Mouse (Mus musculus): Measurements from ENCODE around the gene Tas2r138. TPM values are rescaled to one million over a fixed set of nuclear protein-coding genes. Genes with fewer than 3 reads are reported as not detected.

Tas2r138 gene
- not detected for polyA plus RNA-seq (2012; fragmentation: generic; extraction: Trizol)
- long read RNA-seq, experiment 1, result 0 reads
- long read RNA-seq, experiment 2, result 0 reads

- no peaks in the 10 kb centered on the region for H3K79me2 ChIP-seq (ENCODE audit: control insufficient read depth, insufficient read depth)
- H3K36me3 ChIP-seq (ENCODE audit: control insufficient read depth, insufficient read depth), result no peaks in the 10 kb centered on the region
- H3K27me3 ChIP-seq (ENCODE audit: control insufficient read depth, insufficient read depth, insufficient read length), result no peaks in the 10 kb centered on the region
- no peak for TF ChIP-seq FOSL1 (IDR thresholded peaks at IDR 0.05; ENCODE audit: insufficient read depth, low read length, poor library complexity, severe bottlenecking)
- TF ChIP-seq USF1 (IDR thresholded peaks at IDR 0.05; ENCODE audit: low read depth), result no peak
- no peaks in the 10 kb centered on the region for H3K79me3 ChIP-seq (ENCODE audit: low read depth)
- H3K4me3 ChIP-seq (ENCODE audit: insufficient read depth, poor library complexity, severe bottlenecking), result no peak within 1 kb of the TSS
- H3ac ChIP-seq (ENCODE audit: control insufficient read depth, insufficient read length, low read depth), result no peak within 1 kb of the TSS
Measured at GRCm38 (mm10) chr6:40613260-40613852, at the start of gene Tas2r138. Tas2r138 (minus strand) TSS chr6:40613310.

DNA sequence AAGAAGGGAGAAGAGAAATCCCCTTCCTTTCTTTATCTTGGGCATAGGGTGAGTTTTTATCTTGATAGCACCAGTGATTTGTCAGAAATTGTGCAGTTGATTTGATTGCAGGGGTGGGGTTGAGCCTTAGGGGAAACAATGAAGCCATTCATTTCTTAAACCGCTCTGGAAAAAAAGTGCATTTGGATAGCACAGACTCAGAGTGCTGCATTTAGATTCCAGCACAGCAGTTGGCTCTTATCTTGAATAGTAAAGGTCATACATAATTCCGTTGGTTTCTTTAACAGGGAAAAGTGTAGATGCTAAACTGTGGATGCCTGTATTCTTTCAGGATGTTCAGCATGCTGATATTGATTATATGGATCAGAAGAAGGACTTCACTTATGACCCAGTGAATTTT, 47.8 kb upstream of the Tas2r138 start:
- H3K4me3 ChIP-seq (ENCODE audit: insufficient read depth, poor library complexity, severe bottlenecking), result no peak overlapping the region
- no peaks in the 10 kb centered on the region for H3K79me2 ChIP-seq (ENCODE audit: control insufficient read depth, insufficient read depth)
- H3ac ChIP-seq (ENCODE audit: control insufficient read depth, insufficient read length, low read depth), result no peak overlapping the region
- H3K36me3 ChIP-seq (ENCODE audit: control insufficient read depth, insufficient read depth), result no peaks in the 10 kb centered on the region
- no peaks in the 10 kb centered on the region for H3K79me3 ChIP-seq (ENCODE audit: low read depth)
- H3K27me3 ChIP-seq (ENCODE audit: control insufficient read depth, insufficient read depth, insufficient read length), result no peaks in the 10 kb centered on the region
- TF ChIP-seq MYOG (IDR thresholded peaks at IDR 0.05; ENCODE audit: control insufficient read depth, extremely low read depth, insufficient read length) (no peak), CEBPB (IDR thresholded peaks at IDR 0.05; ENCODE audit: low read depth) (no peak), MYOD1 (IDR thresholded peaks at IDR 0.05; ENCODE audit: control insufficient read depth, insufficient read length, low read depth) (no peak), MAX (IDR thresholded peaks at IDR 0.05) (no peak), CTCF (IDR thresholded peaks at IDR 0.05; ENCODE audit: control insufficient read depth, insufficient read depth, insufficient read length) (no peak), USF1 (IDR thresholded peaks at IDR 0.05; ENCODE audit: low read depth) (no peak), FOSL1 (IDR thresholded peaks at IDR 0.05; ENCODE audit: insufficient read depth, low read length, poor library complexity, severe bottlenecking) (no peak)

DNA sequence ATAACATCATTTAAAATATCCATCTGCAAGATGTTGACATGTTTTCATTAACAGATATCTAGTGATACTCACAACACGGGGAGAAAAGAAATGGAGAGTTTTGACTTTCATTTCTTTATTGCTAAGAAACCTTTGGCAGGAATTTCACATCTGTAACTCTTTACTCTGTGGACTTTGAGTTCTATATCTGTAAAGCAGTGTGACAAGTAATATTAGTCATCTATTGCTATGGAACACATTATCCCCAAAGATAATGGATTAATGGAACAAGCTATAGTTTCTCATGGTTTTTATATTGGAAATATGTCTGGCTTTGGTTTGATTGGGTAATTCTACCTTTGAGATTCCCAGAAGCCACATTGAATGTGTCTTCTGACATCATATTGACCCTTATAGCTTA, 37.8 kb upstream of the Tas2r138 start:
- no peaks in the 10 kb centered on the region for H3K27me3 ChIP-seq (ENCODE audit: control insufficient read depth, insufficient read depth, insufficient read length)
- no peak overlapping the region for H3ac ChIP-seq (ENCODE audit: control insufficient read depth, insufficient read length, low read depth)
- no peaks in the 10 kb centered on the region for H3K79me2 ChIP-seq (ENCODE audit: control insufficient read depth, insufficient read depth)
- no peak overlapping the region for H3K4me3 ChIP-seq (ENCODE audit: insufficient read depth, poor library complexity, severe bottlenecking)
- no peak for TF ChIP-seq USF1 (IDR thresholded peaks at IDR 0.05; ENCODE audit: low read depth)
- TF ChIP-seq MYOD1 (IDR thresholded peaks at IDR 0.05; ENCODE audit: control insufficient read depth, insufficient read length, low read depth), result no peak
- TF ChIP-seq FOSL1 (IDR thresholded peaks at IDR 0.05; ENCODE audit: insufficient read depth, low read length, poor library complexity, severe bottlenecking), result no peak
- TF ChIP-seq MYOG (IDR thresholded peaks at IDR 0.05; ENCODE audit: control insufficient read depth, extremely low read depth, insufficient read length), result no peak
- TF ChIP-seq MAX (IDR thresholded peaks at IDR 0.05), result no peak
- no peak for TF ChIP-seq CTCF (IDR thresholded peaks at IDR 0.05; ENCODE audit: control insufficient read depth, insufficient read depth, insufficient read length)
- no peak for TF ChIP-seq CEBPB (IDR thresholded peaks at IDR 0.05; ENCODE audit: low read depth)
- no peaks in the 10 kb centered on the region for H3K79me3 ChIP-seq (ENCODE audit: low read depth)
- H3K36me3 ChIP-seq (ENCODE audit: control insufficient read depth, insufficient read depth), result no peaks in the 10 kb centered on the region

- no peaks in the 10 kb centered on the region for H3K27me3 ChIP-seq (ENCODE audit: control insufficient read depth, insufficient read depth, insufficient read length)
- H3K79me3 ChIP-seq (ENCODE audit: low read depth), result no peaks in the 10 kb centered on the region
- H3K79me2 ChIP-seq (ENCODE audit: control insufficient read depth, insufficient read depth), result no peaks in the 10 kb centered on the region
- no peak overlapping the region for H3K4me3 ChIP-seq (ENCODE audit: insufficient read depth, poor library complexity, severe bottlenecking)
- TF ChIP-seq MYOD1 (IDR thresholded peaks at IDR 0.05; ENCODE audit: control insufficient read depth, insufficient read length, low read depth), result no peak
- no peak for TF ChIP-seq CTCF (IDR thresholded peaks at IDR 0.05; ENCODE audit: control insufficient read depth, insufficient read depth, insufficient read length)
- TF ChIP-seq MYOG (IDR thresholded peaks at IDR 0.05; ENCODE audit: control insufficient read depth, extremely low read depth, insufficient read length), result no peak
- TF ChIP-seq MAX (IDR thresholded peaks at IDR 0.05), result no peak
- TF ChIP-seq CEBPB (IDR thresholded peaks at IDR 0.05; ENCODE audit: low read depth), result no peak
- TF ChIP-seq FOSL1 (IDR thresholded peaks at IDR 0.05; ENCODE audit: insufficient read depth, low read length, poor library complexity, severe bottlenecking), result no peak
- TF ChIP-seq USF1 (IDR thresholded peaks at IDR 0.05; ENCODE audit: low read depth), result no peak
- H3ac ChIP-seq (ENCODE audit: control insufficient read depth, insufficient read length, low read depth), result no peak overlapping the region
- H3K36me3 ChIP-seq (ENCODE audit: control insufficient read depth, insufficient read depth), result no peaks in the 10 kb centered on the region
Measured at GRCm38 (mm10) chr6:40645701-40646100, 32.6 kb upstream of the Tas2r138 start.

GRCm38 (mm10) chr6:40640710-40641538, 27.8 kb upstream of the Tas2r138 start:
- H3ac ChIP-seq (ENCODE audit: control insufficient read depth, insufficient read length, low read depth), result no peak overlapping the region
- H3K79me3 ChIP-seq (ENCODE audit: low read depth), result no peaks in the 10 kb centered on the region
- H3K79me2 ChIP-seq (ENCODE audit: control insufficient read depth, insufficient read depth), result no peaks in the 10 kb centered on the region
- TF ChIP-seq CTCF (IDR thresholded peaks at IDR 0.05; ENCODE audit: control insufficient read depth, insufficient read depth, insufficient read length), result no peak
- H3K36me3 ChIP-seq (ENCODE audit: control insufficient read depth, insufficient read depth), result no peaks in the 10 kb centered on the region
- no peak overlapping the region for H3K4me3 ChIP-seq (ENCODE audit: insufficient read depth, poor library complexity, severe bottlenecking)
- no peaks in the 10 kb centered on the region for H3K27me3 ChIP-seq (ENCODE audit: control insufficient read depth, insufficient read depth, insufficient read length)

DNA sequence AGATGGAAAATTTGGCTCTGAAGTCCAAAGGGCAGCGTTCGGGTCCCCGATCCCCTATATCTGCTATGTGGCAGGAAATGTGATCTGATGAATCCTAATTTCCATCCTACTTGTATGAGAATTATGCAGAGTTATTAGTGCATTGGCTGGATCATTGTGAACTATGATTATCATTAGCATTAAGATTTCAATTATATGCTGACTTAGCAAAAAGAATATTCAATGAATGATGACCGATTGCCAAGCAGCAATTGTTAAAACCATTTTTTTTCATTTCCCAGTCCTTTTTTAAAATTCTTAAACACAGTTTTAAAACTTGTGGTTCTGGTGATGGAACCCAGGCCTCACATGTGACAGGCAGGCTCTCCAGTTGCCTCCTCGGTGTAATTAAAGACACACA, 24.6 kb upstream of the Tas2r138 start:
- no peak for TF ChIP-seq MAX (IDR thresholded peaks at IDR 0.05)
- TF ChIP-seq CEBPB (IDR thresholded peaks at IDR 0.05; ENCODE audit: low read depth), result no peak
- no peak for TF ChIP-seq MYOD1 (IDR thresholded peaks at IDR 0.05; ENCODE audit: control insufficient read depth, insufficient read length, low read depth)
- TF ChIP-seq USF1 (IDR thresholded peaks at IDR 0.05; ENCODE audit: low read depth), result no peak
- TF ChIP-seq CTCF (IDR thresholded peaks at IDR 0.05; ENCODE audit: control insufficient read depth, insufficient read depth, insufficient read length), result no peak
- TF ChIP-seq MYOG (IDR thresholded peaks at IDR 0.05; ENCODE audit: control insufficient read depth, extremely low read depth, insufficient read length), result no peak
- TF ChIP-seq FOSL1 (IDR thresholded peaks at IDR 0.05; ENCODE audit: insufficient read depth, low read length, poor library complexity, severe bottlenecking), result no peak
- Histone ChIP-seq H3K79me2 (ENCODE audit: control insufficient read depth, insufficient read depth) (no peaks in the 10 kb centered on the region), H3ac (ENCODE audit: control insufficient read depth, insufficient read length, low read depth) (no peak overlapping the region), H3K27me3 (ENCODE audit: control insufficient read depth, insufficient read depth, insufficient read length) (no peaks in the 10 kb centered on the region), H3K79me3 (ENCODE audit: low read depth) (no peaks in the 10 kb centered on the region), H3K4me3 (ENCODE audit: insufficient read depth, poor library complexity, severe bottlenecking) (no peak overlapping the region), H3K36me3 (ENCODE audit: control insufficient read depth, insufficient read depth) (no peaks in the 10 kb centered on the region)
